Mouse (Mus musculus) heart, embryonic 10.5 days (tissue): ENCODE data around the gene Vps9d1. TPM values are rescaled to one million over a fixed set of nuclear protein-coding genes. Genes with fewer than 3 reads are reported as not detected.
"Not testable (repeated sequence)": the region's sequence is repeated elsewhere in the genome, so short reads cannot be mapped to it uniquely, and the experiment has no call there.

Experiments
- DNase-seq: peaks from one replicate; pipeline ENCODE4 v3.0.0-alpha.2; 2017; ENCODE audit warnings: low spot score
- H3K27ac ChIP-seq: fragments of 300-500 bp; sonication (generic); 2 replicates; pipeline ENCODE4 v1.5.1; 2016; ENCODE audit warnings: mild to moderate bottlenecking
- H3K27me3 ChIP-seq: fragments of 300-500 bp; sonication (generic); 2 replicates; pipeline ENCODE4 v1.6.1; 2016; ENCODE audit warnings: mild to moderate bottlenecking; ENCODE audit not compliant: poor library complexity, insufficient read depth, severe bottlenecking
- H3K36me3 ChIP-seq: fragments of 300-500 bp; sonication (generic); 2 replicates; pipeline ENCODE4 v1.6.1; 2016; ENCODE audit warnings: mild to moderate bottlenecking, moderate library complexity
- H3K4me1 ChIP-seq: fragments of 300-500 bp; sonication (generic); 2 replicates; pipeline ENCODE4 v1.6.1; 2016; ENCODE audit warnings: mild to moderate bottlenecking
- H3K4me3 ChIP-seq: fragments of 300-500 bp; sonication (generic); 2 replicates; pipeline ENCODE4 v1.5.1; 2016; ENCODE audit warnings: mild to moderate bottlenecking, moderate library complexity
- H3K9me3 ChIP-seq: fragments of 300-500 bp; sonication (generic); 2 replicates; pipeline ENCODE4 v1.6.1; 2016; ENCODE audit warnings: mild to moderate bottlenecking, moderate library complexity
- WGBS: fragments of 180-500 bp; shearing (Covaris S2); methylation state at CpG from one replicate; pipeline ENCODE4 v1.1.7; 2016; 5-methylcytosine and 5-hydroxymethylcytosine counted together
- polyA plus RNA-seq: library from polyadenylated mRNA; unstranded; fragments of >200 nt; fragmentation: Nextera tagmentation; extraction: Ambion mirVana; gene quantifications from 2 replicates; pipeline ENCODE4 v1.2.1, GENCODE M21; 2016

Gene Vps9d1
- polyA plus RNA-seq, 1 experiment from 2014 or later = 20.6 TPM

- DNase-seq, H3K27ac ChIP-seq, H3K9me3 ChIP-seq, H3K4me3 ChIP-seq: not testable (repeated sequence)
- 80% methylated on average over 11 of the region's 11 CpGs for WGBS
- peaks cover 41% of the 10 kb centered on the region for H3K36me3 ChIP-seq
- peaks cover 25% of the 10 kb centered on the region for H3K4me1 ChIP-seq
- H3K27me3 ChIP-seq = peaks cover 29% of the 10 kb centered on the region
Measured at GRCm38 (mm10) chr8:123230326-123230725, 23.8 kb downstream of the Vps9d1 start.

- Histone ChIP-seq H3K27me3 (peaks cover 10% of the 10 kb centered on the region), H3K4me1 (peaks cover 24% of the 10 kb centered on the region), H3K9me3 (no peaks in the 10 kb centered on the region), H3K4me3 (no peak overlapping the region), H3K36me3 (peaks cover 41% of the 10 kb centered on the region), H3K27ac (no peak overlapping the region)
- WGBS = 94% methylated on average over 1 of the region's 1 CpGs
- DNase-seq = no peak
Measured at GRCm38 (mm10) chr8:123228416-123228815, 25.7 kb downstream of the Vps9d1 start.

- Histone ChIP-seq H3K9me3 (no peaks in the 10 kb centered on the region), H3K4me3 (peak within 1 kb of the TSS; percentile 90), H3K36me3 (peaks cover 30% of the 10 kb centered on the region), H3K4me1 (peaks cover 16% of the 10 kb centered on the region), H3K27ac (peak within 1 kb of the TSS; percentile 90), H3K27me3 (no peaks in the 10 kb centered on the region)
- 4% methylated on average over 59 of the region's 59 CpGs for WGBS
- DNase-seq = peak; percentile 97
Measured at GRCm38 (mm10) chr8:123224278-123225266, 29.6 kb downstream of the Vps9d1 start, which contains the start of gene Cdk10. TSS of gene Cdk10 (plus strand) at chr8:123224842.

- Histone ChIP-seq H3K36me3 (no peaks in the 10 kb centered on the region), H3K4me3 (no peak overlapping the region), H3K9me3 (no peaks in the 10 kb centered on the region), H3K27me3 (no peaks in the 10 kb centered on the region), H3K27ac (no peak overlapping the region), H3K4me1 (peaks cover 22% of the 10 kb centered on the region)
- WGBS = 84% methylated on average over 1 of the region's 1 CpGs
- no peak for DNase-seq
Measured at GRCm38 (mm10) chr8:123220917-123221316, 33.2 kb downstream of the Vps9d1 start.

- Histone ChIP-seq H3K27me3 (peaks cover 5% of the 10 kb centered on the region; the same call in 1 of the 2 replicates), H3K36me3 (no peaks in the 10 kb centered on the region), H3K9me3 (no peaks in the 10 kb centered on the region), H3K4me1 (peaks cover 38% of the 10 kb centered on the region), H3K27ac (no peak overlapping the region), H3K4me3 (no peak overlapping the region)
- no peak for DNase-seq
- WGBS = 38% methylated on average over 3 of the region's 3 CpGs
Measured at GRCm38 (mm10) chr8:123215430-123215829, 38.7 kb downstream of the Vps9d1 start.

- peak overlapping the region; percentile 95 for H3K4me3 ChIP-seq
- DNase-seq = no peak
- peak overlapping the region; percentile 92 for H3K27ac ChIP-seq
- WGBS = 16% methylated on average over 22 of the region's 22 CpGs
- H3K36me3 ChIP-seq = peaks cover 20% of the 10 kb centered on the region
- H3K27me3 ChIP-seq = peaks cover 5% of the 10 kb centered on the region; the same call in 1 of the 2 replicates
- H3K4me1 ChIP-seq = peaks cover 38% of the 10 kb centered on the region
- no peaks in the 10 kb centered on the region for H3K9me3 ChIP-seq
Measured at GRCm38 (mm10) chr8:123213118-123213772, 40.9 kb downstream of the Vps9d1 start.

- 1% methylated on average over 75 of the region's 76 CpGs for WGBS
- peaks cover 5% of the 10 kb centered on the region; the same call in 1 of the 2 replicates for H3K27me3 ChIP-seq
- H3K4me1 ChIP-seq = peaks cover 38% of the 10 kb centered on the region
- H3K27ac ChIP-seq = peak within 1 kb of the TSS; percentile 92
- H3K4me3 ChIP-seq = peak within 1 kb of the TSS; percentile 95
- H3K36me3 ChIP-seq = peaks cover 27% of the 10 kb centered on the region
- H3K9me3 ChIP-seq = no peaks in the 10 kb centered on the region
- DNase-seq = peak; percentile 98
Measured at GRCm38 (mm10) chr8:123212321-123213117, 41.6 kb downstream of the Vps9d1 start, which contains the start of the genes Chmp1a and Spata33. TSS of gene Chmp1a (minus strand) at chr8:123212763. TSS of gene Spata33 (plus strand) at chr8:123212832.

GRCm38 (mm10) chr8:123211876-123212275, 42.3 kb downstream of the Vps9d1 start:
- WGBS = 48% methylated on average over 10 of the region's 10 CpGs
- DNase-seq = no peak
- peak overlapping the region; percentile 92 for H3K27ac ChIP-seq

GRCm38 (mm10) chr8:123203571-123203970, 50.6 kb downstream of the Vps9d1 start:
- H3K4me3 ChIP-seq = no peak overlapping the region
- peaks cover 39% of the 10 kb centered on the region for H3K36me3 ChIP-seq
- H3K4me1 ChIP-seq = no peaks in the 10 kb centered on the region
- 0 out of 2 replicates have a peak, but pooled peaks cover 11% of the 10 kb centered on the region for H3K27me3 ChIP-seq
- H3K27ac ChIP-seq = no peak overlapping the region
- DNase-seq = no peak
- H3K9me3 ChIP-seq = no peaks in the 10 kb centered on the region
- 81% methylated on average over 3 of the region's 3 CpGs for WGBS

More at GRCm38 (mm10) chr8:123211876-123212275, 42.3 kb downstream of the Vps9d1 start:
- H3K36me3 ChIP-seq = peaks cover 33% of the 10 kb centered on the region
- H3K4me3 ChIP-seq = peak overlapping the region; percentile 95
- H3K9me3 ChIP-seq = no peaks in the 10 kb centered on the region
- peaks cover 5% of the 10 kb centered on the region; the same call in 1 of the 2 replicates for H3K27me3 ChIP-seq
- peaks cover 38% of the 10 kb centered on the region for H3K4me1 ChIP-seq

GRCm38 (mm10) chr8:123202288-123202687, 51.9 kb downstream of the Vps9d1 start:
- peak; percentile 75 for DNase-seq
- WGBS = 32% methylated on average over 5 of the region's 5 CpGs
- Histone ChIP-seq H3K9me3 (no peaks in the 10 kb centered on the region), H3K27me3 (0 out of 2 replicates have a peak, but pooled peaks cover 11% of the 10 kb centered on the region), H3K27ac (no peak overlapping the region), H3K4me3 (no peak overlapping the region), H3K4me1 (no peaks in the 10 kb centered on the region), H3K36me3 (peaks cover 26% of the 10 kb centered on the region)

- H3K36me3 ChIP-seq = peaks cover 5% of the 10 kb centered on the region; the same call in 1 of the 2 replicates
- WGBS = 57% methylated on average over 14 of the region's 14 CpGs
Measured at GRCm38 (mm10) chr8:123199864-123200263, 54.3 kb downstream of the Vps9d1 start.

GRCm38 (mm10) chr8:123197016-123197415, 57.1 kb downstream of the Vps9d1 start:
- H3K9me3 ChIP-seq, H3K36me3 ChIP-seq, H3K4me1 ChIP-seq, H3K4me3 ChIP-seq, DNase-seq, H3K27ac ChIP-seq: not testable (repeated sequence)
- WGBS = 63% methylated on average over 5 of the region's 5 CpGs
- peaks cover 14% of the 10 kb centered on the region; the same call in 1 of the 2 replicates for H3K27me3 ChIP-seq

More at GRCm38 (mm10) chr8:123199864-123200263, 54.3 kb downstream of the Vps9d1 start:
- 0 out of 2 replicates have a peak, but pooled peaks cover 11% of the 10 kb centered on the region for H3K27me3 ChIP-seq
- no peaks in the 10 kb centered on the region for H3K9me3 ChIP-seq
- DNase-seq = no peak
- no peaks in the 10 kb centered on the region for H3K4me1 ChIP-seq
- no peak overlapping the region for H3K27ac ChIP-seq
- H3K4me3 ChIP-seq = no peak overlapping the region
